ENCODE assay signal across 22 mouse cellular contexts in the genomic region with DNA sequence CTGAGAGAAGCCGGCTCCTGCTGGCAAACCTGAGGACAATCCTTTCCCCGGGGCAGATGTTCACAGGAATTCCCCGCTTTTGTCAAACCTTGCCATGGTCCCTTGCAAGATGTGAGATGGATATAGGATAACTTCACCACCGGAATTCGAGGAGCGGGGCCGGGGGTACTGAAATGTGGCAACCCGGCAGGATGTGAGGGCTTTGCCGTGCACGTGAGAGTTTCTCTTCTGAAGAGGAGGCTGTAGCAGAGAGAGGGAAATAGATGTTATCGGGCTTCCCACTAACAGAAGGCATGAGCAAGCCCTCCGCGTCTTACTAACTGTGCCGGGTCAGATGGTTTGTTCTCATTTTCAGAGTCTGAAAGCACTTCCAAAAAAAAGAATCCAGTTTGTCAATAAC. TPM values are rescaled to one million over a fixed set of nuclear protein-coding genes. Genes with fewer than 3 reads are reported as not detected.
DNase-seq lines count a peak whose midpoint lies in the region; ATAC-seq lines count a peak whose summit lies in the region.
"Had no signal": no experiment of that assay in that cellular context is flagged by ENCODE, and none has a peak within 500 bp of the region (broad histone marks: within the 10 kb centered on the region; RNA-seq: fewer than 3 reads in every experiment).

No protein-coding gene starts in this region.

- H3K9me3 ChIP-seq in midbrain, embryonic 11.5 days (ENCODE audit: control insufficient read depth, low read length), result no peaks in the 10 kb centered on the region
- H3K9me3 ChIP-seq: embryonic facial prominence, embryonic 15.5 days; forebrain, embryonic 15.5 days; hindbrain, embryonic 12.5 days; limb, embryonic 10.5 days; midbrain, embryonic 15.5 days; neural tube, embryonic 13.5 days had no signal

- H3K27me3 ChIP-seq in midbrain, embryonic 11.5 days (ENCODE audit: control insufficient read depth, insufficient read depth, low read length), result no peaks in the 10 kb centered on the region
- H3K27me3 ChIP-seq: CH12.LX; embryonic facial prominence, embryonic 15.5 days; forebrain, embryonic 15.5 days; hindbrain, embryonic 12.5 days; midbrain, embryonic 15.5 days had no signal

- WGBS in midbrain, embryonic 11.5 days, result 80% methylated on average over 14 of the region's 14 CpGs

- H3K4me1 ChIP-seq in midbrain, embryonic 11.5 days (ENCODE audit: control insufficient read depth, insufficient read depth, low read length), result peaks cover 3% of the 10 kb centered on the region; the same call in 1 of the 2 replicates
- H3K4me1 ChIP-seq: forebrain, embryonic 15.5 days had no signal

- no peak overlapping the region for H3K4me3 ChIP-seq in midbrain, embryonic 11.5 days (ENCODE audit: low read depth, low read length)
- H3K4me3 ChIP-seq: embryonic facial prominence, embryonic 15.5 days; forebrain, embryonic 15.5 days; gastrocnemius, adult 2 months; hindbrain, embryonic 12.5 days; limb, embryonic 10.5 days; midbrain, embryonic 15.5 days; neural tube, embryonic 13.5 days had no signal

- DNase-seq in ZHBTc4 (ENCODE audit: low read depth, low spot score), result peak; percentile 44
- peak; percentile 51 for DNase-seq in thymus, postnatal 14 days
- DNase-seq in midbrain, embryonic 11.5 days (ENCODE audit: low spot score, missing footprints), result no peak
- no peak for DNase-seq in frontal cortex, postnatal 25 days (ENCODE audit: low spot score in 2 of 2)
- no peak for DNase-seq in ovary, postnatal 10 days (ENCODE audit: low spot score)
- DNase-seq: adrenal gland, postnatal 10 days; cerebellum, adult 8-10 months; gastrocnemius, adult 2 months; heart, adult 18-20 months; kidney, adult 18-20 months; layer of hippocampus, postnatal 36 days; lung, postnatal 4 days; retina, postnatal 1 day had no signal

- H3K36me3 ChIP-seq in midbrain, embryonic 11.5 days (ENCODE audit: control insufficient read depth, insufficient read depth, low read length), result no peaks in the 10 kb centered on the region
- H3K36me3 ChIP-seq: embryonic facial prominence, embryonic 15.5 days; forebrain, embryonic 15.5 days; hindbrain, embryonic 12.5 days; limb, embryonic 10.5 days; midbrain, embryonic 15.5 days; neural tube, embryonic 13.5 days had no signal

- ATAC-seq in CD4-positive, CD25-positive, alpha-beta regulatory T cell, adult 4 months, result peak; percentile 80
- ATAC-seq in megakaryocyte, adult 5-6 weeks (ENCODE audit: poor library complexity, severe bottlenecking), result peak; percentile 36; the same call in 1 of the 2 replicates
- no peak for ATAC-seq in midbrain, embryonic 11.5 days (ENCODE audit: low FRiP score)
- ATAC-seq: forebrain, embryonic 15.5 days; midbrain, embryonic 15.5 days had no signal

- H3K4me2 ChIP-seq in midbrain, embryonic 11.5 days, result no peak overlapping the region
- H3K4me2 ChIP-seq: embryonic facial prominence, embryonic 15.5 days; forebrain, embryonic 15.5 days; hindbrain, embryonic 12.5 days; midbrain, embryonic 15.5 days; neural tube, embryonic 13.5 days had no signal

- H3K9ac ChIP-seq in midbrain, embryonic 11.5 days (ENCODE audit: low read length), result no peak overlapping the region
- H3K9ac ChIP-seq: embryonic facial prominence, embryonic 15.5 days; forebrain, embryonic 15.5 days; hindbrain, embryonic 12.5 days; midbrain, embryonic 15.5 days; neural tube, embryonic 13.5 days had no signal

- no peak overlapping the region for H3K27ac ChIP-seq in midbrain, embryonic 11.5 days (ENCODE audit: low read depth, low read length)
- H3K27ac ChIP-seq: embryonic facial prominence, embryonic 15.5 days; forebrain, embryonic 15.5 days; gastrocnemius, adult 2 months; hindbrain, embryonic 12.5 days; limb, embryonic 10.5 days; midbrain, embryonic 15.5 days; neural tube, embryonic 13.5 days had no signal

RNA-seq across cellular contexts. Expression of gene Zfp281, which starts 45.3 kb away (rescaled TPM):
- 10 to 100 TPM; 18.5 to 32.8 TPM for polyA plus RNA-seq in CD4-positive, CD25-positive, alpha-beta regulatory T cell, adult 4 months (2017; shearing (Covaris generic))
- total RNA-seq in megakaryocyte, adult 5-6 weeks (2015), result 17.0 and 19.9 TPM in 2 replicates
- 18.9 and 21.0 TPM in 2 replicates for total RNA-seq in megakaryocyte, adult 5-6 weeks (2017)
- 40.5 and 42.1 TPM in 2 replicates for polyA plus RNA-seq in midbrain, embryonic 11.5 days (2014; fragmentation: Nextera tagmentation; extraction: Ambion mirVana)

Comparison
In these comparisons a context has a peak if more than half of its experiments do, and no peak if none do; other contexts are left out.
1. DNase-seq: peak in ZHBTc4 (single experiment) and thymus, postnatal 14 days (single experiment); none in midbrain, embryonic 11.5 days (single experiment), frontal cortex, postnatal 25 days (0 of 2) and ovary, postnatal 10 days (single experiment).